Mouse (Mus musculus): Measurements from ENCODE around the gene Mlx. TPM values are rescaled to one million over a fixed set of nuclear protein-coding genes. Genes with fewer than 3 reads are reported as not detected.

Mlx gene
- polyA plus RNA-seq, 1 experiment, result 1.7 TPM

DNA sequence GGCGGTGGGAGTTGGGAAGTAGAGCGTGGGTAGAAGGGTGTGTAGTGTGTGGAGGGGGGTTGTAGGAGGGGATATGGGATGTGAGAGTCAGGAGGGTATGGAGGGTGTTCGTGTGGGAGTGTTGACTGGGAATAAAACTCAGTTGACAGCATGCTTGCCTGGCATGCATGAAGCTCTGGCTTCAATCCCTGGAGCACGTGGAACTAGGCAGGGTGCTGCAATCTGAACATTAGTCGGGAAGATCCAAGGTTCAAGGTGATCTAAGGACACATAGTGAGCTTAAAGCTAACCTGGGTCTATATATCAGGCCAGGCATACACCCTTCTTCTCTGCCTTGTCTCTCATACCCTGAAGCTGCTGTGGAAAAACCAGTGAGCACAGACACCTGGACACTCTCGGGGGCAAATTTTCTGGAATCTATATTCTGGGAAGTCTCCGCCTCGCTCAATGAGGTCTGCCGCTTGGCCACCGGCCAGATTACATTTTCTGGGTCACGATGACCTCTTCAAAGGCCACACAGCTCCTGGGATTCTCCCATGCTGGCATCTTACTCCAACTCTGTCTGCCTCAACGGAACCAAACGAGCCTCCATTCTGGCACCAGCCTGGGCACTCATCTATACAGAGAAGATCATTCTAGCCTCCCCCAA lies 47.3 kb downstream of the Mlx start:
- Histone ChIP-seq H3K9me3 (ENCODE audit: control insufficient read depth, low read length) (peaks cover 2% of the 10 kb centered on the region), H3K36me3 (ENCODE audit: control insufficient read depth) (no peaks in the 10 kb centered on the region), H3K4me3 (replicated peaks) (no peak overlapping the region), H3K27me3 (ENCODE audit: control insufficient read depth) (peaks cover 25% of the 10 kb centered on the region), H3K4me1 (ENCODE audit: control insufficient read depth) (peaks cover 22% of the 10 kb centered on the region)
- TF ChIP-seq TAL1 (IDR thresholded peaks at IDR 0.05; ENCODE audit: low read length), result no peak
- no peak for TF ChIP-seq GATA1 (IDR thresholded peaks at IDR 0.05; ENCODE audit: low read length)

DNA sequence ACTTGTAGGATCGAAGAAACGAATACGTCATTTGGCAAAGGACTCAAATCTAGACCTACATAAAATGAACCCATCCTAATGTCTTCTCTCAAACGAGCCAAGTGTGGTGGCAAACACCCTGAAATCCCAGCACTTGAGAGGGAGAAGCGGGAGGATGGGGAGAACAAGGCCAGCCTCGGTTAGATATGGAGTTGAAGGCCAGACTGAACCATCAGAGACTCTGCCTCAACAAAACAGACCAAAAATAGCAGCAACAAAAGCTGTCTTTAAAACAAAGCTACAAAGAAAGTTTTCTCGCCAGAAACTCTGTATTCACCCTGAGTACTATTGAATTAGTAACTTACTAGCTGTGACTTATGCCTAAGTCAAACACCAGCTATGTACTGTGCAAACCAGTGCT lies 49.9 kb downstream of the Mlx start:
- TF ChIP-seq GATA1 (IDR thresholded peaks at IDR 0.05; ENCODE audit: low read length), result no peak
- no peak overlapping the region for H3K4me3 ChIP-seq (replicated peaks)
- H3K27me3 ChIP-seq (ENCODE audit: control insufficient read depth), result peaks cover 49% of the 10 kb centered on the region
- H3K9me3 ChIP-seq (ENCODE audit: control insufficient read depth, low read length), result no peaks in the 10 kb centered on the region
- H3K4me1 ChIP-seq (ENCODE audit: control insufficient read depth), result peaks cover 5% of the 10 kb centered on the region
- no peaks in the 10 kb centered on the region for H3K36me3 ChIP-seq (ENCODE audit: control insufficient read depth)

DNA sequence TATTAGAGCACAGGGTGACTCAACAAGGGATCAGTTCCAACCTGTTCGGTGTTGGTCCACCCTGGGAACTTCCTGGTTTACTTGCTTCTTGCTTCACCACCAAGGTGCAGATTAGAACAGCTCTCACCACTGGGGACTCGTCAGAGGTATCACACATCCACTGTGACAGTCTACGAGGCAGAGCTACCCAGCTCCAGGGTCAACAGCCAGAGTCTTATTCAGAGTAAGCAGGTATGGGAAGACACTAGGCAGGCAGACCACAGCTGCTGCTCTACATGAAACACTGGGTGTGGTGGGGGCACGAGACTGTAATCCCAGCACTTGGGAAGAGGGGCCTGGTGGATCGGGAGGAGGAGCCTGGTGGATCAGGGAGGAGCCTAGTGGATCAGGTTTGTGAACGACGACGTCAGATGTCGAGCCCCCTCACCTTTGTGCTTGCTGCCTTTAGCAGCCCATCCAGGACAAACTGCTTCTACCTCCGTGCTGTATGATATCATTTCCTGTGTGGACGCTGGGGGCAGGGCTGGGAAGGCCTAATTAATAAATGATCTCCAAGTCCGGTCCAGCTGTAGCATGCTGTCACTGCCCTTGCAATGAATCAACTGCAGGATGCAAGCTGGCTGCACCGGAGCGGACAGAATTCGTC lies 51.6 kb downstream of the Mlx start:
- Histone ChIP-seq H3K4me3 (replicated peaks) (no peak overlapping the region), H3K27me3 (ENCODE audit: control insufficient read depth) (peaks cover 60% of the 10 kb centered on the region), H3K36me3 (ENCODE audit: control insufficient read depth) (no peaks in the 10 kb centered on the region), H3K9me3 (ENCODE audit: control insufficient read depth, low read length) (no peaks in the 10 kb centered on the region), H3K4me1 (ENCODE audit: control insufficient read depth) (peaks cover 5% of the 10 kb centered on the region)
- no peak for TF ChIP-seq TAL1 (IDR thresholded peaks at IDR 0.05; ENCODE audit: low read length)
- no peak for TF ChIP-seq GATA1 (IDR thresholded peaks at IDR 0.05; ENCODE audit: low read length)

DNA sequence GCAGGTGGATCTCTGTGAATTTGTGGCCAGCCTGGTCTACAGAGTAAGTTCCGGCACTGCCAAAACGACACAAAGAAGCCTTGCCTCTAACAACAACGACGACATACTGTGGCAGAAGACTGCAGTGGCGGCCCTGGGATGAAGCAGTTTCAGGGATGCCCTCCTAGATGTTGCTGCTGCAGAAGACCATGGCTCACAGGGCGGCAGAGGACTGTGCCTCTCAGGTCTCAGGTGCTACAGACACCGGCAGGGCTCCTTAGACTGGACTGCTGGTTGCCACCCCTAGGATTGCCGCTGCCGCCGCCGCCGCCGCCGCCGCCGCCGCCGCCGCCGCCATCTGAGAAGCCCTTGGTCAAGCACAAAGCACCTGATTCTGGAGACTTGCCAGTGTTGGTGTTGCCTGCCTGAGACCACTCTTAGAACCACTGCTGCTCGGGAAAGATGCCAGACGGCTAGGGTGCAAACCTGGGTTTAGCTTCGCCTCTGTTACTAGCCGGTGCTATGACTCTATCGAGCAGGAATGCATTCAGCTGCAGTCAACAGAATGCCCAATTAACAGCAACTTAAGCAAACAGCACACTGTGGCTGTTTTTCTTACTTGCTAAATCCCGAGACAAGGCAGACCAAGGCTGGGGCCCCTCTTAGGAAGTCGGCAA lies 53.2 kb downstream of the Mlx start:
- Histone ChIP-seq H3K4me3 (replicated peaks) (no peak overlapping the region), H3K27me3 (ENCODE audit: control insufficient read depth) (peaks cover 66% of the 10 kb centered on the region), H3K9me3 (ENCODE audit: control insufficient read depth, low read length) (no peaks in the 10 kb centered on the region), H3K4me1 (ENCODE audit: control insufficient read depth) (peaks cover 7% of the 10 kb centered on the region), H3K36me3 (ENCODE audit: control insufficient read depth) (no peaks in the 10 kb centered on the region)
- TF ChIP-seq GATA1 (IDR thresholded peaks at IDR 0.05; ENCODE audit: low read length), result no peak
- no peak for TF ChIP-seq TAL1 (IDR thresholded peaks at IDR 0.05; ENCODE audit: low read length)

GRCm38 (mm10) chr11:101141088-101141487 lies 54.0 kb downstream of the Mlx start:
- H3K4me1 ChIP-seq (ENCODE audit: control insufficient read depth), result peaks cover 7% of the 10 kb centered on the region
- H3K27me3 ChIP-seq (ENCODE audit: control insufficient read depth), result peaks cover 66% of the 10 kb centered on the region
- TF ChIP-seq GATA1 (IDR thresholded peaks at IDR 0.05; ENCODE audit: low read length) (no peak), TAL1 (IDR thresholded peaks at IDR 0.05; ENCODE audit: low read length) (no peak)
- no peak overlapping the region for H3K4me3 ChIP-seq (replicated peaks)
- no peaks in the 10 kb centered on the region for H3K36me3 ChIP-seq (ENCODE audit: control insufficient read depth)
- no peaks in the 10 kb centered on the region for H3K9me3 ChIP-seq (ENCODE audit: control insufficient read depth, low read length)

Other genes starting within 250 kb of the Mlx start
- gene Stat5b, start 236.6 kb upstream of the Mlx start, polyA plus RNA-seq (2012), result 0.67 and 0.90 TPM in 2 replicates
- gene Stat5a, start 227.9 kb upstream of the Mlx start, polyA plus RNA-seq (2012), result 0.17 and 0.25 TPM in 2 replicates
- gene Stat3, start 147.7 kb upstream of the Mlx start, polyA plus RNA-seq (2012), result 0.96 and 1.2 TPM in 2 replicates
- gene Cavin1, start 116.4 kb upstream of the Mlx start, polyA plus RNA-seq (2012), result 0.08 and 0.23 TPM in 2 replicates
- gene Atp6v0a1, start 77.8 kb upstream of the Mlx start, polyA plus RNA-seq (2012), result 14.0 and 15.4 TPM in 2 replicates
- 0.05 and 0.14 TPM in 2 replicates for gene Naglu, start 17.3 kb upstream of the Mlx start, polyA plus RNA-seq (2012)
- 0.04 and 0.06 TPM in 2 replicates for gene Hsd17b1, start 8.9 kb upstream of the Mlx start, polyA plus RNA-seq (2012)
- gene Coasy, start 4.7 kb upstream of the Mlx start, polyA plus RNA-seq (2012), result 0.65 and 0.87 TPM in 2 replicates
- 3.9 and 5.2 TPM in 2 replicates for gene Psmc3ip, start 8.2 kb downstream of the Mlx start, polyA plus RNA-seq (2012)
- gene Retreg3, start 32.6 kb downstream of the Mlx start, polyA plus RNA-seq (2012), result 1.6 and 1.7 TPM in 2 replicates
- 22.0 and 23.7 TPM in 2 replicates for gene Tubg1, start 32.7 kb downstream of the Mlx start, polyA plus RNA-seq (2012)
- not detected in 2 replicates for gene Tubg2, start 68.6 kb downstream of the Mlx start, polyA plus RNA-seq (2012)
- gene Cntnap1, start 83.2 kb downstream of the Mlx start, polyA plus RNA-seq (2012), result 0.01 TPM in 1 of 2 replicates, not detected in the other
- gene Plekhh3, start 84.1 kb downstream of the Mlx start, polyA plus RNA-seq (2012), result 0.15 and 0.21 TPM in 2 replicates
- gene Ccr10, start 88.2 kb downstream of the Mlx start, polyA plus RNA-seq (2012), result 0.02 TPM in 1 of 2 replicates, not detected in the other
- gene Ezh1, start 139.2 kb downstream of the Mlx start, polyA plus RNA-seq (2012), result 0.71 and 0.74 TPM in 2 replicates
- gene Ramp2, start 158.8 kb downstream of the Mlx start, polyA plus RNA-seq (2012), result 0.07 and 0.09 TPM in 2 replicates
- 16.1 and 19.2 TPM in 2 replicates for gene Vps25, start 166.4 kb downstream of the Mlx start, polyA plus RNA-seq (2012)
- 14.8 and 19.5 TPM in 2 replicates for gene Wnk4, start 173.3 kb downstream of the Mlx start, polyA plus RNA-seq (2012)
- 0.02 TPM in 1 of 2 replicates, not detected in the other for gene Cntd1, start 191.7 kb downstream of the Mlx start, polyA plus RNA-seq (2012)
- 2.2 and 4.5 TPM in 2 replicates for gene Coa3, start 191.8 kb downstream of the Mlx start, polyA plus RNA-seq (2012)
- 17.9 and 19.6 TPM in 2 replicates for gene Becn1, start 215.0 kb downstream of the Mlx start, polyA plus RNA-seq (2012)
- 22.5 and 26.2 TPM in 2 replicates for gene Psme3, start 228.9 kb downstream of the Mlx start, polyA plus RNA-seq (2012)
- gene Aoc2, start 237.8 kb downstream of the Mlx start, polyA plus RNA-seq (2012), result 1.9 and 2.8 TPM in 2 replicates
- gene Aoc3, start 243.3 kb downstream of the Mlx start, polyA plus RNA-seq (2012), result 0.02 and 0.06 TPM in 2 replicates